Mouse (Mus musculus): ENCODE measurements around the gene Slc16a12. TPM values are rescaled to one million over a fixed set of nuclear protein-coding genes. Genes with fewer than 3 reads are reported as not detected.

Gene Slc16a12
- polyA plus RNA-seq, 1 experiment from 2014 or later: 2.2 TPM

DNA sequence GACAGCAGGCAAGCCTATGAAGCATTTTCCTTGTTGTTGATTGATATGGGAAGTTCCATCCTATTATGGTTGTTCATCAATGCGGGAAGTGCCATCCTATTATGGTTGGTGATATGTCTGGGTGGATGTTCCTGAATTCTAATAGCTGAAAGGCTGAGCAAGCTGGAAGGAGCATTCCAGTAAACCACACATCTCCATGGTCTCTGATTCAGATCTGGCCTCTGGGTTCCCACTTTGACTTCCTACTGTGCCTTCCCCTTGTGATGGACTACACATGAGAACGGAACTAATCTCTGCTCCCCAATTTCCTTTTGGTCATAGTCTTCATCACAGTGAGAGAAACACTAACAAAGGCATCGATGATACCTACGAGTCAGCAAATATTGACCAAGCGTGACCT, 126.2 kb downstream of the Slc16a12 start:
- H3K27me3 ChIP-seq (ENCODE audit: control insufficient read depth, insufficient read depth, low read length): no peaks in the 10 kb centered on the region
- no peak overlapping the region for H3K9ac ChIP-seq (ENCODE audit: low read depth, low read length)
- H3K4me3 ChIP-seq (ENCODE audit: low read depth, low read length): no peak overlapping the region
- no peak overlapping the region for H3K27ac ChIP-seq (ENCODE audit: low read depth, low read length)
- DNase-seq (ENCODE audit: low spot score) (no peak), ATAC-seq (ENCODE audit: low FRiP score) (no peak)
- WGBS: 97% methylated on average over 5 of the region's 5 CpGs
- H3K9me3 ChIP-seq (ENCODE audit: control insufficient read depth, low read length): no peaks in the 10 kb centered on the region
- no peaks in the 10 kb centered on the region for H3K4me1 ChIP-seq (replicated peaks; ENCODE audit: control insufficient read depth, insufficient read depth, low read length)
- no peak overlapping the region for H3K4me2 ChIP-seq (replicated peaks; ENCODE audit: low read depth, low read length)
- H3K36me3 ChIP-seq (ENCODE audit: control insufficient read depth, insufficient read depth, low read length): no peaks in the 10 kb centered on the region

Other genes starting within 250 kb of the Slc16a12 start
- 27.3 and 28.2 TPM in 2 replicates for gene Lipa, start 219.8 kb downstream of the Slc16a12 start, polyA plus RNA-seq (2014; fragmentation: Nextera tagmentation; extraction: Ambion mirVana)
- 3.7 and 4.2 TPM in 2 replicates for gene Ifit2, start 196.6 kb downstream of the Slc16a12 start, polyA plus RNA-seq (2014; fragmentation: Nextera tagmentation; extraction: Ambion mirVana)
- 0.15 and 0.19 TPM in 2 replicates for gene Ifit3, start 163.8 kb downstream of the Slc16a12 start, polyA plus RNA-seq (2014; fragmentation: Nextera tagmentation; extraction: Ambion mirVana)
- 0.25 and 0.42 TPM in 2 replicates for gene Ifit1bl1, start 145.3 kb downstream of the Slc16a12 start, polyA plus RNA-seq (2014; fragmentation: Nextera tagmentation; extraction: Ambion mirVana)
- gene Ifit3b, start 139.3 kb downstream of the Slc16a12 start, polyA plus RNA-seq (2014; fragmentation: Nextera tagmentation; extraction: Ambion mirVana): 0.28 TPM in 1 of 2 replicates, not detected in the other
- gene Ifit1bl2, start 106.5 kb downstream of the Slc16a12 start, polyA plus RNA-seq (2014; fragmentation: Nextera tagmentation; extraction: Ambion mirVana): 0.07 and 0.19 TPM in 2 replicates
- 0.08 and 0.36 TPM in 2 replicates for gene Ifit1, start 106.4 kb downstream of the Slc16a12 start, polyA plus RNA-seq (2014; fragmentation: Nextera tagmentation; extraction: Ambion mirVana)
- gene Pank1, start 132.2 kb upstream of the Slc16a12 start, polyA plus RNA-seq (2014; fragmentation: Nextera tagmentation; extraction: Ambion mirVana): 8.1 and 12.5 TPM in 2 replicates
- 63.0 and 70.6 TPM in 2 replicates for gene Kif20b, start 175.1 kb upstream of the Slc16a12 start, polyA plus RNA-seq (2014; fragmentation: Nextera tagmentation; extraction: Ambion mirVana)

All from hindbrain, embryonic 11.5 days (tissue).